Mouse (Mus musculus): ENCODE measurements around the gene Chadl.

DNA sequence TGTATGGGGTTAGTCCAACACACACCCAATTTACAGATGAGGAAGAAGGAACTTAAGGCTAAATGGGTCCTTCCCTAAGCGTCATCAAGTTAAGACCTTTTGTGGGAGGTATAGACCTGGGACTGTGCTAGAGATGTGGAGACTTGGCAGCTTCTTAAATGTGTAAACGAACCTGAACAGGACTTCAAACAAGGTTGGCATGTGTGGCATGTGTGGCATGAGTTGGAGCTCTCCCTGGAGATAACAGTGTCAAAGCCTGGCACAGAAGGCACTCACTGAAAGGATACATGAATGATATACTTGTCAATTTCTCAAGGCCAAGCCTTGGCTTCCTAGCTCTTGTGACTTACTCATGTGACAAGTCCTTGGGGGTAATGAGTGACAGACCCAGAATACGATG is 42.2 kb upstream of the Chadl start:
- TF ChIP-seq CTCF (IDR thresholded peaks at IDR 0.05; ENCODE audit: extremely low read depth, insufficient read depth, insufficient read length, insufficient replicate concordance) (no peak), POLR2A (IDR thresholded peaks at IDR 0.05; ENCODE audit: low read depth, low read length) (no peak)

All from spleen, adult 2 months (tissue).